Mouse (Mus musculus): ENCODE data around the gene Gm20388.

GRCm38 (mm10) chr8:120916831-120917435, 1006.3 kb downstream of the Gm20388 start:
- TF ChIP-seq CHD2 (IDR thresholded peaks at IDR 0.05; ENCODE audit: low read depth, low read length), result no peak
- TF ChIP-seq ZNF384 (IDR thresholded peaks at IDR 0.05; ENCODE audit: low read depth, low read length), result no peak
- no peak for TF ChIP-seq ZC3H11A (IDR thresholded peaks at IDR 0.05; ENCODE audit: borderline replicate concordance, low read depth, low read length)
